Mouse (Mus musculus) testis, adult 2 months (tissue): ENCODE measurements around the gene Catsperd. TPM values are rescaled to one million over a fixed set of nuclear protein-coding genes. Genes with fewer than 3 reads are reported as not detected.
A peak's percentile ranks its signal among the peaks of the same experiment; 100 is the strongest.
"Not testable (repeated sequence)": the region's sequence is repeated elsewhere in the genome, so short reads cannot be mapped to it uniquely, and the experiment has no call there.

Experiments
- H3K27ac ChIP-seq: fragments of 200-500 bp; 2 replicates; pipeline ENCODE4 v1.5.1; 2012; ENCODE audit warnings: low read depth, low read length; ENCODE audit not compliant: control insufficient read depth, insufficient read depth
- H3K27me3 ChIP-seq: fragments of 200-500 bp; 2 replicates; pipeline ENCODE4 v1.6.1; 2012; ENCODE audit warnings: mild to moderate bottlenecking, low read length, moderate library complexity; ENCODE audit not compliant: control insufficient read depth, insufficient read depth
- H3K36me3 ChIP-seq: fragments of 200-500 bp; 2 replicates; pipeline ENCODE4 v1.6.1; 2012; ENCODE audit warnings: mild to moderate bottlenecking, low read length; ENCODE audit not compliant: control insufficient read depth, insufficient read depth
- H3K4me1 ChIP-seq: fragments of 200-500 bp; 2 replicates; pipeline ENCODE4 v1.6.1; 2012; ENCODE audit warnings: low read length; ENCODE audit not compliant: control insufficient read depth, insufficient read depth
- H3K4me3 ChIP-seq: fragments of 200-500 bp; 2 replicates; pipeline ENCODE4 v1.5.1; 2012; ENCODE audit warnings: low read depth, mild to moderate bottlenecking, low read length, moderate library complexity, mixed read lengths; ENCODE audit not compliant: control insufficient read depth
- CTCF ChIP-seq: fragments of 200-500 bp; IDR thresholded peaks from 2 replicates; pipeline ENCODE4 v1.5.1; 2012; ENCODE audit warnings: low read depth, mild to moderate bottlenecking, inconsistent platforms, low read length, moderate library complexity; ENCODE audit not compliant: control insufficient read depth, insufficient read depth, insufficient replicate concordance
- POLR2A ChIP-seq: fragments of 200-500 bp; IDR thresholded peaks from 2 replicates; pipeline ENCODE4 v1.6.1; 2012; ENCODE audit warnings: low read depth, mild to moderate bottlenecking, inconsistent platforms, low read length, moderate library complexity; ENCODE audit not compliant: control insufficient read depth
- polyA plus RNA-seq: library from polyadenylated mRNA; depleted of rRNA; stranded (reverse); fragments of >200 nt; gene quantifications from 2 replicates; pipeline ENCODE4 v1.2.3, GENCODE M21; 2012

Gene Catsperd
- polyA plus RNA-seq, 1 experiment, result 184 TPM

DNA sequence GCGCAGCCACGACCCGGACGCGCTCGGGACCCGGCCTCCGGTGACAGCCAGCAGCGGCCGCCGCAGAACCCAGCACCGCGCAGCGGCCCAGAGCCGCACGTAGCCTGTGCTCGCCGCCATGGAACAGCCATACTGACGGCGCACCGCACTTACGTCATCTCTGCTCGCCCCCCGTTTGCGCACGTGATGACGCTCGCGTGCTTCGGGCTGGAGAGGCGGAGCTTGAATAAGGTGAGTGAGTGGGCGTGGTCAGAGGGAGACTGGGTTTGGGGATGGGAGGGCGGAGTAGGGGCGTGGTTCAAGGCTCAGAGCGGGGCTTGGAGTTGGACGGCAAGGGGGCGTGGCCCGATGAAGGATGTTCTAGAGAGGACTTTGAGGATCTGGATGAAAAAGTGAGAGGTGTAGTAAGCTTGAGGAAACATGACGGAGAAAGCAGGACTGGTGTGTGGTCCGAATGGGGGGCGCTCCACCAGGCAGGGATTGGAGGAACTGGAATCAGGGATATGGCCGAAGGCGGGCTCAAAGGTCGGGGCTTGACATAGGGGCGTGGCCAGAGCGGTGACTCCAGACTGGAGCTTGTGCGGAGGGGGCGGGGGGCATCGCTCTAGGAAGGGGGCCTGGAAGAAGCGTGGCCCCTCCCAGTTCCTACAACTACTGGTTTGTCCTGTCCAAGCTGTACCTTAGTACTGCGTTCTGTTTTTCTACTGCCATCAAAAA, 1.0 kb upstream of the Catsperd start, which contains the start of gene Lonp1:
TSS of gene Lonp1 (minus strand) at position 134 of the 717 bp plus-strand sequence.
- Histone ChIP-seq H3K27me3 (no peaks in the 10 kb centered on the region), H3K27ac (peak within 1 kb of the TSS; percentile 64), H3K36me3 (no peaks in the 10 kb centered on the region; the same call in none of the 2 replicates), H3K4me3 (peak within 1 kb of the TSS; percentile 93), H3K4me1 (peaks cover 15% of the 10 kb centered on the region)
- TF ChIP-seq POLR2A, result peak; percentile 70; the same call in 1 of the 2 replicates
- no peak for TF ChIP-seq CTCF

DNA sequence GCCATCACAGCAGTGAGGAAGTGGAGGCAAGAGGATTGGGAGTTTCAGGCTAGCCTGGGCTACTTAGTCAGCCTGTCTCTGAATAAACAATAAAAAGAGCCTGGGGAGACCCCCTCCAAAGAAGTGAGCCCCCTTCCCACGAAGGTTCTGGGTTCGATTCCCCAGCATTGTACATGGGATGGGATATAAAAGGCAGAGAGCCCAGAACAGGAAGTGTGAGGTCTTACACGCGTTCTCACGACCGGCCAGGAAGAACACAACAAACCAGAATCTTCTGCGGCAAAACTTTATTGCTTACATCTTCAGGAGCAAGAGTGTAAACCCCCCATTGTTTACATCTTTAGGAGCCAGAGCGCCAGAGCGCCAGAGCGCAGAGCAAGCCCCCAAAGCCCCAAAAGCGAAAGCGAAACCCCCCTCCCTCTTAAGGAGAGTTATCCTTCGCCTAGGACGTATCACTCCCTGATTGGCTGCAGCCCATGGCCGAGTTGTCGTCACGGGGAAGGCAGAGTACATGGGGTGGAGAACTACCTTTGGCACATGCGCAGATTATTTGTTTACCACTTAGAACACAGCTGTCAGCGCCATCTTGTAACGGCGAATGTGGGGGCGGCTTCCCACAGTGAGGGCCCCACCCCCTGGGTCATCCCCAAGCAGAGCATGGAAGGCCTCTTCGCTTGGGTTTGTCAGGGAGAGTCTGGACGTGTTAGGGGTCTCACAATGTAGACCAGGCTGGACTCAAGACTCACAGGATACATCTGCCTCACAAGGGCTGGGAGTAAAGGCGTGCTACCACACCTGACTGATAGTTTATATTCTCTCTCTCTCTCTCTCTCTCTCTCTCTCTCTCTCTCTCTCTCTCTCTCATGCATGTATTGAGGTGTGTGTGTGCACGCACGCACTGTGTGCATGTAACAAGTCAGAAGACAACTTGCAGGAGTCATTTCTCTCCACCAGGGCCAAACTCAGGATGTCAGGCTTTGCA, 2.1 kb downstream of the Catsperd start:
- not testable (repeated sequence) for H3K27ac ChIP-seq, H3K36me3 ChIP-seq, H3K27me3 ChIP-seq, H3K4me3 ChIP-seq
- H3K4me1 ChIP-seq, result peaks cover 15% of the 10 kb centered on the region

DNA sequence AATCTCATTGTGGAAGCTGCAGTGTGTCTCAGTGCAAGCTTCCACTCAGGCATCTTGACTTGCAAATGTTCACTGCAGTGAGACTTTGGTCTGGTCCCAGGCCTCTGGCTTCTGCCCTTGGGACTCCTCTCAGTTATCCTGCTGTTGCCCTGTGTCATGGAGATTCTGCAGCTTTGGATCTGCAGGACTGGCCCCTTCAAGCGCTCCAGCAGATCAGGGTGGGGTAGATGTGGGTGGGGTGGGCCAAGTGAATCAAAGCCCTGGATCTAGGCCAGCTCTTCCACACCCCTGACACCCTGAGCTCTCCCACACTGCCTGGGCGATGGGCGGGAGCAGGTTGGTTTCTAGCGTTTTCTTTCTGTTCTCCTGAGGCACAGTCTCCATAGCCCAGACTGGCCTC, 3.9 kb downstream of the Catsperd start:
- Histone ChIP-seq H3K4me3 (no peak overlapping the region), H3K4me1 (peaks cover 15% of the 10 kb centered on the region), H3K36me3 (no peaks in the 10 kb centered on the region; the same call in 1 of the 2 replicates), H3K27me3 (no peaks in the 10 kb centered on the region), H3K27ac (no peak overlapping the region)
- TF ChIP-seq POLR2A (no peak), CTCF (no peak)

- Histone ChIP-seq H3K36me3 (no peaks in the 10 kb centered on the region; the same call in 1 of the 2 replicates), H3K4me3 (no peak overlapping the region), H3K27ac (no peak overlapping the region), H3K27me3 (no peaks in the 10 kb centered on the region), H3K4me1 (no peaks in the 10 kb centered on the region)
- TF ChIP-seq POLR2A (no peak), CTCF (no peak)
Measured at GRCm38 (mm10) chr17:56634023-56634422, 6.1 kb downstream of the Catsperd start.

DNA sequence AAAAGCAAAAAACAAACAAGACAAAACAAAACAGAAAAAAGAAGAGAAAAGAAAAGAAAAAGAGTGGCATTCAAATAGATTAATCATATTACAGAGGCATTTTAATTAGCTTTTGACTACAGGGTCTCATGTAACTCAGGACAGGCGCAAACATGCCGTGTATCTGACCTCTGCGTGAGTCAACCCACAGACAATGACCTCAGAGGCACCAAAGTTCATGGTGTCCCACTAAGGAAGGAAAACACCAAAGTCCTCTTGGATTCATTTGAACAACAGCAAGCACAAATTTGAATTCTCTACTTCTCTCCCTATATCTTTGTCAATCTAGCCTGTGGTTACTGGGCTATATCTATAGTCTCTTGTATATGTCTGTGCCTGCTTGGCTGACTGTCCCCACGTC, 15.3 kb downstream of the Catsperd start:
- no peak overlapping the region for H3K27ac ChIP-seq
- no peaks in the 10 kb centered on the region for H3K27me3 ChIP-seq
- H3K36me3 ChIP-seq, result no peaks in the 10 kb centered on the region; the same call in 1 of the 2 replicates
- H3K4me1 ChIP-seq, result no peaks in the 10 kb centered on the region
- TF ChIP-seq POLR2A, result no peak
- TF ChIP-seq CTCF, result no peak
- H3K4me3 ChIP-seq, result no peak overlapping the region

DNA sequence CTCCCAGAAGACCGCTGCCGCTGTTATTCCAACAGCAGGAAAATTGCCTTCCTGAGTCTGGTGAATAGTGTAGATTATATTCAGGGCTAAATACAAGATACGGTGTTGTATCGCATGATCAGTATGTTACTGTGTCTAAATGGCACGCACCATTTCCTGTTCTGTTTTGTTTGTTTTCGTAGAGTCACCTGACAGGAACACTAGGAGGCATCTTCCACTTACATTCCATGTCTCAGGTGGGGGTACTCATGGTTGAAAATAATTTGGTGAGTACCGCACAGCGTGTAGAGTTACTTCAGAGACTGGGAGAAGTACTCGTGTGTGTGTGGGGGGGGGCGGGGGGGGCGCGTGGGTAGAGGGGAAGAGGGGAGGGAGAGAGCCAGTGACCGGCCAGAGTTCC, 19.6 kb downstream of the Catsperd start:
- Histone ChIP-seq H3K4me1 (no peaks in the 10 kb centered on the region; the same call in 1 of the 2 replicates), H3K27me3 (no peaks in the 10 kb centered on the region), H3K27ac (no peak overlapping the region), H3K4me3 (no peak overlapping the region), H3K36me3 (no peaks in the 10 kb centered on the region; the same call in 1 of the 2 replicates)
- TF ChIP-seq CTCF (no peak), POLR2A (no peak)

DNA sequence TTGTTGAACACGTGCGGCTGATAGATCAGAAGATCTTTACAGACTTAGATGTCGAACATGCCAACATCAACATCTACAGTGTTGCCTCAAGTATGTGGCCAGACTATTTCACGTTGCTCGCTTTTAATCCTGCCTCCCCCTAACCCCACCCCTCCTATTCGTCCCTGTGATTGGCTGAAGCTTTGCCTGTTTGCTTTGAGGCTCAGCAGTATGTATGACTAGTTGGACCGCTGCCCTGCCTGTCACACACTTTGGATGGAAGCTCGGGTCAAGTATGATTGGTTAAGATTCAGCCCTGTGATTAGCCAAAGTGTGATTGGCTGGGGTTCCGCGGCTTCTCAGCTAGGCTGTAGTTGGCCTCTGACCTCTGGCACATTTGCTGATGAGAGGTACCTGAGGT, 23.9 kb downstream of the Catsperd start:
- Histone ChIP-seq H3K36me3 (peaks cover 1% of the 10 kb centered on the region; the same call in 1 of the 2 replicates), H3K27ac (no peak overlapping the region), H3K4me1 (no peaks in the 10 kb centered on the region; the same call in none of the 2 replicates), H3K27me3 (no peaks in the 10 kb centered on the region), H3K4me3 (no peak overlapping the region)
- TF ChIP-seq CTCF (no peak), POLR2A (no peak)
